Mouse (Mus musculus): ENCODE results near the gene Gm26566.
"Not testable (repeated sequence)": the region's sequence is repeated elsewhere in the genome, so short reads cannot be mapped to it uniquely, and the experiment has no call there.

Gm26566 gene

GRCm38 (mm10) chr4:88739036-88739435 lies 17.4 kb downstream of the Gm26566 start:
- DNase-seq (ENCODE audit: extremely low spot score) = no peak

- DNase-seq (ENCODE audit: extremely low spot score) = no peak
These were observed 19.8 kb downstream of the Gm26566 start for GRCm38 (mm10) chr4:88741426-88741825.

GRCm38 (mm10) chr4:88742771-88743371 lies 21.3 kb downstream of the Gm26566 start:
- DNase-seq (ENCODE audit: extremely low spot score) = no peak

- DNase-seq (ENCODE audit: extremely low spot score) = no peak
These were observed 22.6 kb downstream of the Gm26566 start for GRCm38 (mm10) chr4:88744207-88744606.

GRCm38 (mm10) chr4:88749926-88750325 lies 28.3 kb downstream of the Gm26566 start:
- no peak for DNase-seq (ENCODE audit: extremely low spot score)

GRCm38 (mm10) chr4:88754818-88755340 lies 33.3 kb downstream of the Gm26566 start, which contains the start of gene Gm13271:
Gm13271 (plus strand) TSS chr4:88754868.
- DNase-seq (ENCODE audit: extremely low spot score) = not testable (repeated sequence)

GRCm38 (mm10) chr4:88756581-88757513 lies 35.2 kb downstream of the Gm26566 start:
- peak; percentile 52 for DNase-seq (ENCODE audit: extremely low spot score)

GRCm38 (mm10) chr4:88757628-88758031 lies 36.0 kb downstream of the Gm26566 start:
- DNase-seq (ENCODE audit: extremely low spot score) = peak; percentile 80

- DNase-seq (ENCODE audit: extremely low spot score) = not testable (repeated sequence)
These were observed 37.1 kb downstream of the Gm26566 start for GRCm38 (mm10) chr4:88758751-88759150.

- not testable (repeated sequence) for DNase-seq (ENCODE audit: extremely low spot score)
These were observed 38.1 kb downstream of the Gm26566 start, which contains the start of gene Gm13283 for GRCm38 (mm10) chr4:88759610-88760268. Gm13283 (plus strand) TSS chr4:88760119.

- peak; percentile 56 for DNase-seq (ENCODE audit: extremely low spot score)
These were observed 38.8 kb downstream of the Gm26566 start for GRCm38 (mm10) chr4:88760431-88760830.

GRCm38 (mm10) chr4:88761776-88762175 lies 40.2 kb downstream of the Gm26566 start:
- not testable (repeated sequence) for DNase-seq (ENCODE audit: extremely low spot score)

- not testable (repeated sequence) for DNase-seq (ENCODE audit: extremely low spot score)
These were observed 40.7 kb downstream of the Gm26566 start for GRCm38 (mm10) chr4:88762341-88762740.

GRCm38 (mm10) chr4:88763384-88764018 lies 41.9 kb downstream of the Gm26566 start:
- peak; percentile 68 for DNase-seq (ENCODE audit: extremely low spot score)
